Mouse (Mus musculus) testis, adult 2 months (tissue): ENCODE data around the gene Snai1.

Experiments used
- CTCF ChIP-seq: fragments of 200-500 bp; IDR thresholded peaks from 2 replicates; pipeline ENCODE4 v1.5.1; 2012; ENCODE audit warnings: low read depth, mild to moderate bottlenecking, inconsistent platforms, low read length, moderate library complexity; ENCODE audit not compliant: control insufficient read depth, insufficient read depth, insufficient replicate concordance
- POLR2A ChIP-seq: fragments of 200-500 bp; IDR thresholded peaks from 2 replicates; pipeline ENCODE4 v1.6.1; 2012; ENCODE audit warnings: low read depth, mild to moderate bottlenecking, inconsistent platforms, low read length, moderate library complexity; ENCODE audit not compliant: control insufficient read depth

- TF ChIP-seq CTCF: no peak
- TF ChIP-seq POLR2A: no peak
Observed at GRCm38 (mm10) chr2:167529935-167530513, 8.0 kb upstream of the Snai1 start.
